Mouse (Mus musculus) thymus, postnatal 0 days (tissue): Measurements from ENCODE around the gene 1190005I06Rik. TPM values are rescaled to one million over a fixed set of nuclear protein-coding genes. Genes with fewer than 3 reads are reported as not detected.
A peak's percentile ranks its signal among the peaks of the same experiment; 100 is the strongest.

Source experiments
- DNase-seq: peaks from one replicate; pipeline ENCODE4 v3.0.0-alpha.2; 2015; ENCODE audit warnings: low spot score
- polyA plus RNA-seq: library from polyadenylated mRNA; unstranded; fragments of >200 nt; fragmentation: Nextera tagmentation; extraction: Ambion mirVana; gene quantifications from 2 replicates; pipeline ENCODE4 v1.2.1, GENCODE M21; 2015

The 1190005I06Rik gene
- polyA plus RNA-seq, 1 experiment from 2014 or later, result 2.1 TPM

DNA sequence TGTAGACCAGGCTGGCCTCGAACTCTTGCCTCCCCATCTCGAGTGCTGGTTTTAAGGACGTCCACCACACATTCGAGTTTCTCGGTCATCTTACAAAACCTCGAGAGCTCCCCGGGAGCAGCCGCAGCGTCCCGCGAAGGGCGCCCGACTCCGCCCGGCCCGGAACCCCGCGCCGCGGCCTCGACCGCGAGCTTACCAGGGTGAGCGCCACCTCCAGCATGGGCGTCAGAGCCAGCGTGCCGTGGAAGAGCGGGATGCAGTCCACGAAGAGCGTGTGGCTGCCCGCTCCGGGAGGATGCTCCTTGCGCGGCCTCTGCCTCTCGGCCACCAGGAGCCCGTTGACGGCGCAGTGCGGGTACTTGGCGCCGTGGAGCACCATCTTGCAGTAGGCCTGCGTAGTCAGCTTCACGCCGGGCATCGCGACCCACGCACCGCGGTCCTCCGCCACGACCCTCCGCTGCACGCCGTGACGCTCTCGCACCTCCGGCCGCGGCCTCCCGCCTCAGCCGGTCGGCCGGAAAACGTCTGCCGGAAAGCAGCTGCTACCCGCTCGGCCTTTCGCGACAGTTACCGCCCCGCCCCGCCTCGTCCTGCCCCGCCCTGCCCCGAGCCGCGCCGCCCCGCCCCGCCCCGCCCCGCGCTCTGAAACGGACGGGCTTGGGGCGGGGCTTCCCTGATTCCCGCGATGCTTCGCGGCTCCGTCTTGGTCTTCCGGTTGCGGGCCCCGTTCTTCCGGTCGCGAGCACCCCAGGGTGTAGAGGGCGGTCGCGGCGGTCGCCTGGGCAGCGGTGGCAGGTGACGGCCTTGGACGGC is 20.3 kb upstream of the 1190005I06Rik start, which contains the start of the genes Gm27021 and Cox4i1:
Gene Gm27021 (minus strand): TSS at position 519 of the 813 bp plus-strand sequence.
Gene Cox4i1 (plus strand): TSS at position 662 of the 813 bp plus-strand sequence.
- DNase-seq, result peak; percentile 94

DNA sequence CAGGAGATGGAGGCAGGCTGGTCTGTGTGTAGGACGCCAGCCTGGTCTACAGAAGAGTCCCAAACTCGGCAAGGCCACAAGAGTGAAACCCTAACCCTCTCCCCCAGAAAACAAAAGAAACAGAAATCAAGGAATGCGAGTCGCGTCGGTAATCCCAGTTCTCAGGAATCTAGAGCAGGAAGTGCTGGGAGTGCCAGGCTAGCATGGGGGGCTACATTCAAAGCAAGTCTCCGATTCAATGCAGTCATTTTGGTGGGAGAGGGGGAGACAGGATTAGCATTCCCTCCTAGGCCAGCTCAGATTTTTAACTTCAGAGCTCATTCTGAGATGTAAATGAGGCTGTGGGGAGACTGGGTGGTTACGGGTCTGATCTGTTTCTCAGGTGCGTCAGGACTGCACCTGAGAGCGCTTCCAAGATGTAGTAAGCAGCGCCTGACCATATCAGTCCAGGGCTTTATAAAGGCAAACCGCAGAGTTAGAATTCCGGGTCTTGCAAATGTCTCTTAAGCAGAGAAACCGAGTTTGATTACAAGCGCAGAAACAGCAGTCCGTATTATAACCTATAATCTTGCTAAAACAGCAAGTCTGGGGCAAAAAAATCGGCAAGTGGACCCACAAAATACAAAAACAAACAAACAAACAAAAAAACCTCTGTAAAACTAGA is 19.5 kb upstream of the 1190005I06Rik start:
- DNase-seq, result no peak

DNA sequence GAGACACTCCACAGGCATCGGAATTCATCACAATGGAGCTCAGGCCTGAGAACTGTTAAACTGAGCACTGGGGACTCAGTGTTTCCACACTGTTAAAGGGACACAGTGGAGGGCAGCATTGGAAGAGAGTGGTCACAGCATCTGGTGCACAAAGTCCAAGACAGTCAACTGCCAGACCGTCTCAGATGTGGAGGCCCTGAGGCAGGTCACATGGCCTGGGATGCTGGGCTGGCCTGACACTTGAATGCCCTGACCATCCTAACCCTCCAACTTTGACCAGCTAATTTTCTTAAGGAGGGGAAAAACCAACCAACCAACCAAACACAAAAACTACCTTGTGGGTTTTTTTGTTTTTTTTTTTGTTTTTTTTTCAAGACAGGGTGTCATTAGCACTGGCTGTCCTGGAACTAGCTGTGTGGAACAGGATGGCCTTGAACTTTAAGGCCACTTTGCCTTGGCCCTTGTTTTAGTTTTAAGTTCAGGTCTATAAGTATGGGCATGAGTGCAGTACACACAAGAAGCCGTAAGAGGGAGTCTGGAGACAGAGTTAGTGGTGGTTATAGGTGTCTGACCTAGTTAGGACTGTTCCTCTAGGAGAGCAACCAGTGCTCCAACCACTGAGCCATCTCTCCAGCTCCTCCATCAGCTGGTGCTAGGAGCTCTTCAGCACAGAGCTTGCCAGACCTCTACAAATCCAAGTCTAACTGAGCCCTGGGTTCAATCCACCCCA is 18.5 kb upstream of the 1190005I06Rik start:
- peak; percentile 50 for DNase-seq

DNA sequence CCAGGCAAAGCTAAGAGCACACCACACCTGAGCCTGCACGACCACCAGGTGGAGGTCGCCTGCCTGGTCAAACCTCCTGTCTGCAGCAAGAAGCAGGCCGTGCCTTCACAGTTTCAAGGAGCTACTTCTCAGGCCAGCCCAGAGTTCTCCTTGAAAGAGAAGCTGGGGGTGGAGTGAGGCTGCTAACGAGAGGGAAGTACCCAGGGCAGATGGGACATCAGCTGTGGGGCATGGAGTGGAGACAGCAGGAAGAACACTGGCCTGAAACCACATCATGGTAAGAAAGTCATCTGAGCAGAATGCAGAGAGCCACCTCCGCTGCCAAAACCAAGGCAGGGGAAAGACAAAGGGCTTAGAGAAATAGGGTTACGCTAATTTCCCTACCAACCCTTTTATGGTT is 17.1 kb upstream of the 1190005I06Rik start:
- DNase-seq, result no peak

DNA sequence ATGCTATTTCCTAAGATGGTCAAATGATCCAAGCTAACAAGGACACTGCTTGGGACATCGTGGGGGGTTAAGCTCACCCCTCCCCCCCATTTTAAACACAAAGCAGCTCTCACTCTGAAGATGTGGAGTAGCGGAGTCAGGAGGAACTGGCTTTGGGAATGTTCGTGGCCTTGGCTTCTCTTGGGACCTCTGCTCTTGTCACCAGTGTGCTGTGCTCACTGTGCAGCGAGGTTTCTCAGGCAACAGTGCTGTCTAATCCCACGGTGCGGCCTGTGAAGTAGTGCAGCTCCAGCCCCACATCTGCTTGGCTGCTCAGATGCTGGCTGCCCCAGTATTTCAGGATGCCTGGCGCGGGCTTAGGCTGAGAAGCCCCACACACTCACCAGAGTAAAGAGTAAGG is 10.0 kb upstream of the 1190005I06Rik start:
- DNase-seq, result no peak

DNA sequence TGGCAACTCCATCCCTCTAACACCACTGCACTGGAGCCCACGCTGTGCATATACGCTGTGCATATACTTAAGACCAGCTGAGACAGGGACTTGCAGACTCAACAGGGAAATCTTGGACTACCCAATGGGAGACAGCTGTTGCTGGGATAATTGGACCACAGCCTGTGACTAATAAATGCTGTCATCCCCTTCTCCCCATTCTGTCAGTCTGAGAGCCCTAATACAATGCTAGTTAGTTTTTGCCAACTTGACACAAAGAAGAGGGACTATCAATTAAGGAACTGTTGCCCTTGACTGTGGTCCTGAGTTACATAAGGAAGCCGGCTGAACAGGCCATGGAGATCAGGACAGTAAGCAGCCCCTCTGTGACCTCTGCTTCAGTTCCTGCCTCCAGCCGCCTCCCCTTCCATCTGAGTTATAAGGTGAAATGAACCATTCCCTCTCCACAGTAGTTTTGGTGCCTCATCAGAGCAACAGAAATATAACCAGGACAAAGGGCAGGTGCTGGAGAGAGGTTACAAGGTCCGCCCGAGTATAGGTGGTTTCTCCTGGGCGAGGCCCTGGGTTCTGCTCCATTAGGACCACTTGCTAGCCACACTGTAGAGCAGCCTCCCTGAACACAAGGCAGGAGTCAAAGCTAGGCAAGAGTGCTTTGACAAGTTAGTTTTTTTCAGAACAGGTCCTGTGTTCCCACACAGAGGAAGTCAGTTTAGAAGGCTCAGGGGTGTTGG is 9.1 kb upstream of the 1190005I06Rik start:
- no peak for DNase-seq

DNA sequence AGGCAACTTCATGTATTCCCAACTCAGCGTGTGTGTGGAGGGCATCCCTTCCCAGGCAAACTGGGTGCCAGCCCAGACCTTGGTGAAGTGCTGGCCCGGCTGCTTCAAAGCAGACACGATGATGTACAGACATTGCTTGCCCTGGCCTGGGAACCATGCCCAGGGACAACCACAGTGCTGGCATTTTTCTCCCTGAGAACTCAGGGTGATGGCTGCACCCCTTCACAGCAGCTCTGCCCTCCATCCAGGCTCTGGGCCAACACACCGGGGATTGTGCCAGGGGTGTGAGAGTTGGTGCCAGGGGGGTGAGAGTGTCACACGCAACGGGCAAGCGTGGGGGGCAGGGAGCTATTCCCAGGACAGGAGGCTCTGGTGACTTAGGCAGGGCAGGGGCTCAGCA is 2.8 kb downstream of the 1190005I06Rik start:
- no peak for DNase-seq

DNA sequence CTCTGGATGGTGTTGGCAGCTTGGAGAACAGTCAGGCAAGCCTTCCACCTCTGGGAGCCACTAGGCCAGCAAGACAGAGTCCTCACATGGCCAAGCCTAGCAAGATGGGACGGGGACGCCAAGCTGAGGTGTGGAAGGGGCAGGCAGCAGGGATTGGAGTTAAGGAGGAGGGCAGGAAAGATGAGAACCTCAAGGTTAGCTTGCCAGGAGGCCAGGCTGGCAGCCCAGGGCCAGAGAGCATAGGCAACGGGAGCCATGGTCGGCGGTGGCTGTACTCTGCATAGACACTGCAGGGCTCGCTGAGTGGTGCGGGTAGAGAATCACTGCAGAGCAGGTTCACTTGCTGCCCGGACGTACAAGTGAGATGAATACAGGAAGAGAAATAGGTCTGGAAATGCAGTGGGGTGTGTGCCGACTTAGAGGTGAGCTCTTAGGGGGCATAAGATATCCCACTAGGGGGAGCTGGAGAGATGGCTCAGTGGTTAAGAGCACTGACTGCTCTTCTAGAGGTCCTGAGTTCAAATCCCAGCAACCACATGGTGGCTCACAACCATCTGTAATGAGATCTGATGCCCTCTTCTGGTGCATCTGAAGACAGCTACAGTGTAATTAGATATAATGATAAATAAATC is 5.3 kb downstream of the 1190005I06Rik start:
- DNase-seq, result peak; percentile 14

DNA sequence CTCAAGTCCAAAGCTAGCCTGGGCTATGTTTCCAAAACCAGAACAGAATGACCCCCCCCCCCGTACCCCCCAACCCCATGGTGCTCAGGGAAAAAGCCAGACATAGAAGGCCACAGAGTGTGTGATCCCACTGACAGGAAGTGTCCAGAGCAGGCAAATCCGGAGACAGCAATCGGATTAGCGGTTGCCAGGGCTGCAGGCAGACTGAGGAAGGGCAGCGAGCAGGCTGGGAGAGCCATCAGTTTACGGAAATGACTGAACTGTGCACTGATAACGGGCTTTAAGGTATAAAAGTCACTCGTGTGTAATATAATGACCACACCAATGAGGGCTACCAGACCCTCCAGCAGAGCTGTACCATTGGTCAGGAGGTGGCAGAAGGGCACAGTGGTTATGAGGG is 6.2 kb downstream of the 1190005I06Rik start:
- DNase-seq, result no peak

DNA sequence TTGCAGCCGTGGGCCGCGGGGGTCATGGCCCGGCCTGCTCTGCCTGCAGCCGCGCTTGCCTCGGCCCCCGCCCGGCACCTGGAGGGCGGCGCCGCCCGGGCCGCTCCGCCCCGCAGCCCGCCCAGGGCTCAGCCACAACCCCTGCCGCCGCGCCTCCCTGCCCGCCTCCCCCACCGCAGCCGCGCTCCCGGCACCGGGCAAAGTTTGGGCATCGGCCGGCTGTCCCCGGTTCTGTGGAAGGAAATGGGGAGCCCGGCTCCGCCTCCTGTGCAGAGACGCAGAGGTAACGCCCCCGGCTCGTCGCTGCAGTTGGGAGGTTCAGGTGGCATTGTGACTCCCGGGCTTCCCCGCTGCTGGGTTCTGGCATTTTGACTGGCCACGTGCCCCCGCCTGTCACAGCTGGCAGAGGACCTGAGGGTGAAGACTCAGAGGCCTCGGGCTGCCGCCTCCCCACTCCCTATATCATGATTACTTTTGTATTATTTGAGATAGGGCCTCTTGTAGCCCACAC is 13.0 kb downstream of the 1190005I06Rik start:
- peak; percentile 67 for DNase-seq

DNA sequence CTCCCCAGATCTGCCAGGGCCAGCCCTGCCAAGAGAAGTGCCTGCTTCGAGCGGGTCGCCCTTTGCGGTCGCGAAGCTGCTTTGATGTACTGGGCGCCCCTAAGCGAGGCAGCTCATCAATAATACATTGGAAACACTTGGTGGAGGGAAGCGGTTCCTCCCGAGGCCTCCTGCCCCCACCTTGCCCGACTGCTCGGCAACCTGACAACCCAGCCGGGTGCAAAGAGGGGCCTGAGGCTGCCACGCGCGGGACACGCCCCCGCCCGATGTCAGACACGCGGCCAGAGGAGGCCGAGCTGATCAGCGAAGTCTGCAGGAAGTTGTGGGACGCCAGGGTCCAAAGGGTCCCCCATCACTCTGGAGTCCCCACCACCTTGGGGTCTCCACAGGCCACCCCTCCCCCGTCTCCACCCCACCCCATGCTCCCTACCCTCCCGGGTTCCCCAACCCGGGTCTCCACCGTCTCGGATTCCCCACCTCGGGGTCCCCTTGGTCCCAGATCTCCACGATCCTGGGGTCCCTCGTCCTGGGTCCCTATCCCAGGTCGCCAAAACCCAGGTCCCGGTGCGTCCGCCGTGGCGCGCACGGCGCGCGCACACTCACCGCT is 13.7 kb downstream of the 1190005I06Rik start:
- DNase-seq, result no peak

DNA sequence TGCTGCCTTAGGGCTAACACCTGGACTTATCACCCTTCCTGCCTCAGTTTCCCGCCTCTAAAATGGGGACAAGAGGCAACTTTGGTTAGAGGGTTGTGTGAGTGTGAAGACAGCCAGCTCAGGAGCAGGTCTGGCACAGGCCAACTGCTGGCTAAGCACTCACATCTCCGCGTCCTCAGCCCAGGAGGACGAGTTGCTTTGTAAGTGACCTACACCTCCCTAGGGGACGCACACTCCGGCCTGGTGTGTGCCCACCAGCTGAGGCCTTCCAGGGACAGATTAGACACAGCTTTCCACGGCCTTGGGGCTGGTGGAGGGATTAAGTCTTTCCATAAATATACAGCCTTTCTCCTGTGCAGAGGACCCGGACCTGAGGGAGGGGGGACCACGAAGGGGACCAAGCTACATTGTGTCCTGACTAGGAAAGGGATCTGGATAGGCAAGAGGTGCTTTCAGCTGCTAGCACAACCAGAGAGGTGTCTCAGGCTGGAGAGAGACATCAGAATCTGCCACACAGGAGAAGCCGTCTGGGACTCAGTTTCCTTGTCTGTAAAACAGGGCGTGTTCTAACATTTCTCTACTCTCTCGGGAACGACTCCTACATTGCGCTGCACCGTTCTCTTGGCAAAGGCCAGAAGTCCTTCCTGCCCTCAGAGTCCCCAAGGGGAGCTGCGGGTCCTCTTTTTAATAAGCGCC is 14.3 kb downstream of the 1190005I06Rik start:
- DNase-seq, result no peak

DNA sequence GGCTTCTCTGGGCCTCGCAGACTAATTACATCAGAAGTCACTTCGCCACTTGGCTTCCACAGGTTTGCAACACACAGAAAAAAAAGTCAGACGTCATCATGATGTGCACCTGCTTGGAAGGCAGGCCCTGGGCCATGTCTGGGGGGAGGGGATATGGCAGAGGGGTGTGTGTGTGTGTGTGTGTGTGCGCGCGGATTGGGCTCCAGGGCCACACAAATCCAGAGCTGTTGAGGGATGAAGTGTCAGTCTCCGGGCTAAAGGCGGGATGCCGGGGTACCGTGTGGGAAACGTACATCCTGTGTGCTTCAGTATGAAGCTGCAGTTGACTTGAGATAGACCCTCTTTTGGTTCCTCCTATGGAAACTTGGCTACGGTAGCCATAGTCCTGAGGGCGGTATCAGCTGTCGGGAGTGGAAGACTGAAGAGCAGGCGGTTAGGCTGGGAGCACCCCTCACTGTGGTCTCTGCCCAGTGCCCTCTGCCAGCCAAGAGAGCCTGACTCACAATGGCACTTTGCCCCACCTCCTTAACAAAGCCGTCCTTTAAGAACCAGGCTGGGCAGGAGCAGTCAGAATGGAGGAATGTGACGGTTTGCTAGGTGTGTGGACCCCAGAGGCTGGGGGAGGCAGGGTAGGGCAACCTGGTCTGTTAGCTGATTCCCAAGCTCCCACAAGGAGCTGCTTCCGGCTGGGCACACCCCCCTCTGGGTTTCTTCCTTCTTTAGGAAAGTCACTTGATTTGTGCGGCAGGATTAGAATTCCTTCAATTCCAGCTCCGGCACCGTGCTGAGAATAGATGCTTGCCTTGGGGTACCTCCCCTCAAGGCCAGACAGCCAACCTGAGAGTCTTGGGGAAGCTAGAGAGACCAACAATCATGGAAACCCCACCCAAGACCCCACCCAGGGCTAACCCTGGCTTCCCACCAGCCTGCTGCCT is 15.7 kb downstream of the 1190005I06Rik start:
- no peak for DNase-seq

DNA sequence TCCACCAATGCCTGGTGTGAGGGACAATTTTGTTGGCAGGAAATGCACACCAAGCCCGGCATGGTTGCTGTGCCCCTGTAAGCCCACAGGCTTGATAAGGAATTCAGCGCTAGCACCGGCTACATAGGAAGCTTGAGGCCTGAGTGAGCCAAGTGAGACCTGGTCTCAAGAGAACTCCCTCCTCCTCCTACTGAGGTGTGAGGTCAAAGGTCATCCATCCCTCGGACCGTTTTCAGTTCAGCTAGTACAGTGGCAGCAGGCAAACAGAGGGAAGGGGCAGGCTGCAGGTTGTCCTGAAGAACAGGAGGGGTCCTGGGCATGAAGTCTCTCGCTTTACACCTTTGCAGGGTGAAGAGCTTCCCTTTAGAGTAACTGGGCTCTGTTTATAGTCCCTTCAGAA is 16.6 kb downstream of the 1190005I06Rik start:
- no peak for DNase-seq

DNA sequence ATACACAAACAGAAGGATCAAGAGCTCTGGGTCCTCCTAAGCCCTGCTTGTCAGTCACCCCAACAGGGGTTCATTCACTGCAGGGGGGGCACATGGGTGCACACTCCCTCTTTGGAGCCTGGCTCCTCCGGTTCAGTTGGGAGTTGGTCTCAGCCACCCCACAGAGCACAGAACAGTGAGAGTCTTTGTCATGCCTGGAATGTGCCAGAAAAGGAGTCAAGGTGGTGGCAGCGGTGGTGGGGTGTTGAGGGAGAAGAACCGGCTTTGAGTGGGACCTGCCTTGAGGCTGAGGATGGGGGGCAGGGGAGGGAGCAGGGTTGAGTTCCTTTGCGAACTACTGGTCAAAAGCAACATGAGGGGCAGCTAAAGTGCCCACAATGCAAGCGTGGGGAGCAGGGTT is 17.4 kb downstream of the 1190005I06Rik start:
- no peak for DNase-seq

DNA sequence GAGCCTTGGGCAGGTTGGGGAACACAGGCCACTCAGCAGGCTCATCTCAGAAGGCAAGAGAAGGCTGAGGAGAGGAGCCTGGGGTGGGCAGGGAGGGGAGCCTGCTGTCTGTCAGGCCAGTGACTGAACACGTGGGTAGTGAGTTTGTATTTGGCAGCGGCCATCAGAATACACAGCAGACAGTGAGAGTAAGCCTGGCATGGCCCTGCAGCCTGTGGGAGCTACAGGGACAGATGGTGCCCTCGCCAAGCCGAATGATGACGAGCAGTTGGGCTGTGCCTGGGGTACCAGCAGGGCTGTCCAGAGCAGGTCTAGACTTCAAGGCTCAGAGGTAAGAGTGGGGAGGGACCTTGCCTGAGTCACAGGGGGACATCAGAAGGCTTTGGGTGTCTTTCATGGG is 20.1 kb downstream of the 1190005I06Rik start:
- no peak for DNase-seq

DNA sequence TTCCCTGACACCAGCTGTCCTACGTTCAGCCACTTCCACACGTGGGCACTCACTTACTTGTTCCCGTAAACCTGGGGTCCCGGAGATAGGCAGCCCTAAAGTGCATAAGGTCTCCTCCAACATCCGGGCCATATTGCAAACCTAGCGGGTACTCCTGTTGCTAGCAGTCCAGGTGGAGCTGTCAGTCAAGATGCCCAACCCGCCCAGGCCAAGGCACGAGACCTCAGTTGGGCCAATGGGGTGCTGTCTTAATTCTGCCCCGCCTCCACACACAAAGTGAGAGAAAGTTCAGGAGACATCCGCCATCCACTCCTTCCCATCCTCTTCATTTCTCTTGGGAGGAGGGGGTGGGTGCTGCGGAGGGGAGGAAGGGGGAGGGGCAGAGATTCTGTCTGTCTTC is 21.0 kb downstream of the 1190005I06Rik start:
- no peak for DNase-seq

DNA sequence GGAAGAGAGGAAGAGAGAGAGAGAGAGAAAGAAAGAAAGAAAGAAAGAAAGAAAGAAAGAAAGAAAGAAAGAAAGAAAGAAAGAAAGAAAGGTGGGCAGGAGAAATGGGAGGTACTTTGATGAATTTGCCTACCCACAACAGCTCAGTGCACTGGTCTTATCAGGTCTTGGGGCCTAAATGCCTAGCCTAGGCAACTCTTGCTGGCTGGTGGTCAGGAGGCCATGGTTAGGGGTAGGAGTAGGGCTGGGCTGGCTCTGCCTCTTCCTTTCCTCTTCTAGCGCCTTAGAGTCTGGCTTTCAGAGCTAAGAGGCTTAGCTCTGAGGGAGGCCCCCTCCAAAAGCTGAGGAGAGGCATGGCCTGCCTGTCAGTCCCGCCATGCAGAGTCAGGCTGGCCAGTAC is 23.8 kb downstream of the 1190005I06Rik start:
- no peak for DNase-seq
